14 mouse cellular contexts compared by ENCODE assay signal in the genomic region with DNA sequence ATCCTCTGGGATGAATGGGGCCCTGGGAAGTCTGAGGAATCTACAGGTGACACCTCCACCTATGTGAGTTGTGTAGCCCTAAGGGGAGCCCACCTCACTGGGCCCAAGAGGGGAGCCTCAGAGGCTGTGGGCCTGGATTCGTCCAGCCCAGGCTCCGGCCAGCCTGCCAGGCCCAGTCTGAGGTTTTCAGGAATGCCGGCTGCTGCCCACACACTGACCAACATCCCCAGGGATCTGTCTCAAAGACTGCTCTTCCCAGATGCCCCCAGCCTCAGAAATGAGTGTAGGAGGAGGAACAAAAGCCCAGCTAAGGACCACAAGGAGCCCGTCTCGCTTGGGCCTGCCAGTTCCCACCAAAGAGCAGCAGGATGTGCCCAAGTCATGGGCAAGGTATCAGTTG. TPM values are rescaled to one million over a fixed set of nuclear protein-coding genes. Genes with fewer than 3 reads are reported as not detected.
A peak's percentile ranks its signal among the peaks of the same experiment; 100 is the strongest.
DNase-seq lines count a peak whose midpoint lies in the region; ATAC-seq lines count a peak whose summit lies in the region.
"Had no signal": no experiment of that assay in that cellular context is flagged by ENCODE, and none has a peak within 500 bp of the region (broad histone marks: within the 10 kb centered on the region; RNA-seq: fewer than 3 reads in every experiment).

No protein-coding gene starts in this region.

- WGBS in hindbrain, embryonic 10.5 days, result 79% methylated on average over 5 of the region's 5 CpGs
- WGBS in hindbrain, embryonic 13.5 days, result 82% methylated on average over 5 of the region's 5 CpGs
- WGBS in midbrain, embryonic 11.5 days, result 85% methylated on average over 5 of the region's 5 CpGs
- 86% methylated on average over 5 of the region's 5 CpGs for WGBS in midbrain, embryonic 15.5 days
- WGBS in limb, embryonic 10.5 days, result 94% methylated on average over 5 of the region's 5 CpGs

- H3K4me3 ChIP-seq in hindbrain, embryonic 10.5 days, result no peak overlapping the region
- no peak overlapping the region for H3K4me3 ChIP-seq in hindbrain, embryonic 13.5 days
- no peak overlapping the region for H3K4me3 ChIP-seq in midbrain, embryonic 11.5 days (ENCODE audit: low read depth, low read length)
- no peak overlapping the region for H3K4me3 ChIP-seq in midbrain, embryonic 15.5 days
- no peak overlapping the region for H3K4me3 ChIP-seq in limb, embryonic 10.5 days
- H3K4me3 ChIP-seq: forebrain, embryonic 12.5 days; layer of hippocampus, adult 2 months had no signal

- 0 out of 2 replicates have a peak, but pooled peaks cover 3% of the 10 kb centered on the region for H3K27me3 ChIP-seq in hindbrain, embryonic 10.5 days (ENCODE audit: insufficient read depth, poor library complexity, severe bottlenecking)
- H3K27me3 ChIP-seq in hindbrain, embryonic 13.5 days, result peaks cover 4% of the 10 kb centered on the region; the same call in 1 of the 2 replicates
- no peaks in the 10 kb centered on the region for H3K27me3 ChIP-seq in midbrain, embryonic 11.5 days (ENCODE audit: control insufficient read depth, insufficient read depth, low read length)
- no peaks in the 10 kb centered on the region for H3K27me3 ChIP-seq in midbrain, embryonic 15.5 days (replicated peaks)
- no peaks in the 10 kb centered on the region for H3K27me3 ChIP-seq in limb, embryonic 10.5 days (ENCODE audit: low read depth, poor library complexity, severe bottlenecking)

- DNase-seq in hindbrain, embryonic 10.5 days (ENCODE audit: low spot score), result no peak
- DNase-seq in midbrain, embryonic 11.5 days (ENCODE audit: low spot score, missing footprints), result peak; percentile 72
- DNase-seq in limb, embryonic 10.5 days (ENCODE audit: low spot score), result no peak
- no peak for DNase-seq in adrenal gland, postnatal 25 days
- DNase-seq: cerebellum, adult 9-11 months; gastrocnemius, postnatal 10 days had no signal

- no peak overlapping the region for H3K4me2 ChIP-seq in hindbrain, embryonic 13.5 days
- H3K4me2 ChIP-seq in midbrain, embryonic 11.5 days, result no peak overlapping the region
- no peak overlapping the region for H3K4me2 ChIP-seq in midbrain, embryonic 15.5 days

- no peak overlapping the region for H3K9ac ChIP-seq in hindbrain, embryonic 13.5 days
- no peak overlapping the region for H3K9ac ChIP-seq in midbrain, embryonic 11.5 days (ENCODE audit: low read length)
- no peak overlapping the region for H3K9ac ChIP-seq in midbrain, embryonic 15.5 days
- H3K9ac ChIP-seq: forebrain, embryonic 12.5 days had no signal

- peak overlapping the region; percentile 92 for H3K27ac ChIP-seq in hindbrain, embryonic 10.5 days
- H3K27ac ChIP-seq in hindbrain, embryonic 13.5 days, result no peak overlapping the region
- H3K27ac ChIP-seq in midbrain, embryonic 11.5 days (ENCODE audit: low read depth, low read length), result no peak overlapping the region
- H3K27ac ChIP-seq in midbrain, embryonic 15.5 days, result no peak overlapping the region
- peak overlapping the region; percentile 88 for H3K27ac ChIP-seq in limb, embryonic 10.5 days
- H3K27ac ChIP-seq: forebrain, embryonic 12.5 days had no signal

- ATAC-seq in hindbrain, embryonic 13.5 days (ENCODE audit: low FRiP score), result no peak
- ATAC-seq in midbrain, embryonic 11.5 days (ENCODE audit: low FRiP score), result no peak
- no peak for ATAC-seq in midbrain, embryonic 15.5 days (replicated peaks)
- ATAC-seq in megakaryocyte, adult 5-6 weeks (ENCODE audit: poor library complexity, severe bottlenecking), result no peak

- peaks cover 27% of the 10 kb centered on the region for H3K4me1 ChIP-seq in hindbrain, embryonic 10.5 days (replicated peaks)
- H3K4me1 ChIP-seq in hindbrain, embryonic 13.5 days (replicated peaks), result peaks cover 15% of the 10 kb centered on the region
- H3K4me1 ChIP-seq in midbrain, embryonic 11.5 days (ENCODE audit: control insufficient read depth, insufficient read depth, low read length), result peaks cover 12% of the 10 kb centered on the region
- H3K4me1 ChIP-seq in midbrain, embryonic 15.5 days, result no peaks in the 10 kb centered on the region; the same call in 1 of the 2 replicates
- H3K4me1 ChIP-seq in limb, embryonic 10.5 days, result peaks cover 32% of the 10 kb centered on the region

- H3K36me3 ChIP-seq in hindbrain, embryonic 10.5 days, result no peaks in the 10 kb centered on the region
- no peaks in the 10 kb centered on the region for H3K36me3 ChIP-seq in hindbrain, embryonic 13.5 days
- H3K36me3 ChIP-seq in midbrain, embryonic 11.5 days (ENCODE audit: control insufficient read depth, insufficient read depth, low read length), result no peaks in the 10 kb centered on the region
- no peaks in the 10 kb centered on the region for H3K36me3 ChIP-seq in midbrain, embryonic 15.5 days (replicated peaks)
- H3K36me3 ChIP-seq in limb, embryonic 10.5 days, result no peaks in the 10 kb centered on the region
- H3K36me3 ChIP-seq: forebrain, embryonic 12.5 days had no signal

- H3K9me3 ChIP-seq in hindbrain, embryonic 10.5 days, result no peaks in the 10 kb centered on the region
- H3K9me3 ChIP-seq in hindbrain, embryonic 13.5 days, result no peaks in the 10 kb centered on the region
- no peaks in the 10 kb centered on the region for H3K9me3 ChIP-seq in midbrain, embryonic 11.5 days (ENCODE audit: control insufficient read depth, low read length)
- H3K9me3 ChIP-seq in midbrain, embryonic 15.5 days, result no peaks in the 10 kb centered on the region
- no peaks in the 10 kb centered on the region for H3K9me3 ChIP-seq in limb, embryonic 10.5 days (replicated peaks)
- H3K9me3 ChIP-seq: forebrain, embryonic 12.5 days had no signal

RNA-seq across cellular contexts. Expression of a gene that starts 45.9 kb away (rescaled TPM):
- 5.3 and 6.7 TPM in 2 replicates for polyA plus RNA-seq in hindbrain, embryonic 10.5 days (2016; fragmentation: Nextera tagmentation; extraction: Ambion mirVana)
- polyA plus RNA-seq in hindbrain, embryonic 13.5 days (2015; fragmentation: Nextera tagmentation; extraction: Ambion mirVana), result 2.3 and 2.8 TPM in 2 replicates
- polyA plus RNA-seq in midbrain, embryonic 11.5 days (2014; fragmentation: Nextera tagmentation; extraction: Ambion mirVana), result 3.9 and 4.0 TPM in 2 replicates
- polyA plus RNA-seq in midbrain, embryonic 15.5 days (2015; fragmentation: Nextera tagmentation; extraction: Ambion mirVana), result 1.5 and 1.9 TPM in 2 replicates
- 10.9 and 11.4 TPM in 2 replicates for polyA plus RNA-seq in limb, embryonic 10.5 days (2016; fragmentation: Nextera tagmentation; extraction: Ambion mirVana)
- 0.52 and 0.96 TPM in 2 replicates for total RNA-seq in megakaryocyte, adult 5-6 weeks (2015)
- 1.3 and 1.7 TPM in 2 replicates for total RNA-seq in megakaryocyte, adult 5-6 weeks (2017)
- 12.9 and 13.6 TPM in 2 replicates for total RNA-seq in adrenal gland, postnatal 25 days (2021)

RNA-seq across cellular contexts. Expression of a gene that starts 49.2 kb away (rescaled TPM):
- 0.16 TPM in 1 of 2 replicates, not detected in the other for polyA plus RNA-seq in hindbrain, embryonic 10.5 days (2016; fragmentation: Nextera tagmentation; extraction: Ambion mirVana)
- 0.12 TPM in 1 of 2 replicates, not detected in the other for polyA plus RNA-seq in hindbrain, embryonic 13.5 days (2015; fragmentation: Nextera tagmentation; extraction: Ambion mirVana)
- not detected in 2 replicates for polyA plus RNA-seq in midbrain, embryonic 11.5 days (2014; fragmentation: Nextera tagmentation; extraction: Ambion mirVana)
- not detected in 2 replicates for polyA plus RNA-seq in midbrain, embryonic 15.5 days (2015; fragmentation: Nextera tagmentation; extraction: Ambion mirVana)
- not detected in 2 replicates for polyA plus RNA-seq in limb, embryonic 10.5 days (2016; fragmentation: Nextera tagmentation; extraction: Ambion mirVana)
- total RNA-seq in megakaryocyte, adult 5-6 weeks (2015), result not detected in 2 replicates
- not detected in 2 replicates for total RNA-seq in megakaryocyte, adult 5-6 weeks (2017)
- total RNA-seq in adrenal gland, postnatal 25 days (2021), result 0.95 and 1.5 TPM in 2 replicates
- total RNA-seq: layer of hippocampus, adult 2 months; left cerebral cortex, postnatal 25 days had no signal
- polyA plus RNA-seq: brain, embryonic 14.5 days; embryonic facial prominence, embryonic 11.5 days had no signal

Comparison
In these comparisons a context has a peak if more than half of its experiments do, and no peak if none do; other contexts are left out.
1. H3K27ac ChIP-seq: peak in hindbrain, embryonic 10.5 days (single experiment) and limb, embryonic 10.5 days (single experiment); none in hindbrain, embryonic 13.5 days (single experiment), midbrain, embryonic 11.5 days (single experiment) and midbrain, embryonic 15.5 days (single experiment).